Mouse (Mus musculus): ENCODE data around the gene Pex12.

GRCm38 (mm10) chr11:83282084-83282483, 20.3 kb downstream of the Pex12 start:
- TF ChIP-seq CTCF (IDR thresholded peaks at IDR 0.05; ENCODE audit: extremely low read depth, insufficient read depth, insufficient read length, insufficient replicate concordance): no peak
- TF ChIP-seq POLR2A (IDR thresholded peaks at IDR 0.05; ENCODE audit: low read depth, low read length): no peak

All from spleen, adult 2 months (tissue).